Mouse (Mus musculus): ENCODE results near the gene Fgf3.

DNA sequence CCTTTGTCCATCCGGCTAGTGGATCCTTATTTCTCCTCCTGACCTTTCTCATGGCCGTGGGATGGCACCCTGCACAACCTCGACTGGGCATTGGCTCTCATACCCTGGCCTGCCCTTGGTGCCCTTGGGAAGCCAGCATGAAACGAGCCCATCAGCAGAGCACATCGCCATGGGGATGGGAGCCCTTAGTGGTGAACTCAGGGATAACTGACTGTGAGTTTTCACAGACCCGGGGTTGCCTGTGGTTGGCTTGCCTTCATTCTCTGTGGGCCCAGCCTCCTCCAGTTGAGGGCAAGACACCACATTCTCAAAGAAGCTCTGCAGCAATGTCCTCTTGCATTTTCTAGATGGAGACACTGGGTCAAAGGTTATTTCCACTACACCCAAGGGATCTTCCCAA, 54.4 kb downstream of the Fgf3 start:
- TF ChIP-seq CTCF (IDR thresholded peaks at IDR 0.05; ENCODE audit: low read depth, low read length): no peak
- no peak for TF ChIP-seq POLR2A (IDR thresholded peaks at IDR 0.05; ENCODE audit: borderline replicate concordance, low read depth, low read length)

All from bone marrow macrophage, adult 2 months (primary cell).